Mouse (Mus musculus): ENCODE data around the gene Hps5. TPM values are rescaled to one million over a fixed set of nuclear protein-coding genes. Genes with fewer than 3 reads are reported as not detected.

Gene Hps5
- polyA plus RNA-seq, 1 experiment from 2014 or later = 22.7 TPM

DNA sequence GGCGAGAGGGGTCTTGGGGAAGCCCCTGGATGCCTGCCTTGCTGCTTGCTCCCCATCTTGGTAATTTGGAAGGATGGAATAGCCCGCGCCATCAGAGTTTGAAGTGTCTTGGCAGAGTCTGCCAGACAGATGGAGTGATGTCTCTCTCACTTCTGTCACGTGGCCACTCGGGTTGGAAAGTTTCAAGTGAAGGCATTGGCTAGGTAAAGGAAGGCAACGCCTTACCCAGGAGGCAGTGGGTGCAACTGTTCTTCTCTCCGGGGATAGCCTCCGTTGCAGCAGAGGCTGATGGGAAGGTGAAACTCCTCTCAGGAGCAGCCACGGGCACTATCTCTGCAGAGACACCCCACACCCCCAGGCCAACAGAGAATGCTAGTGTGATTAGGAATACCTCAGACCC lies 75.4 kb downstream of the Hps5 start:
- Histone ChIP-seq H3K4me3 (no peak overlapping the region), H3K9me3 (no peaks in the 10 kb centered on the region), H3K27ac (no peak overlapping the region), H3K9ac (no peak overlapping the region), H3K4me2 (replicated peaks) (no peak overlapping the region), H3K4me1 (no peaks in the 10 kb centered on the region), H3K27me3 (replicated peaks) (no peaks in the 10 kb centered on the region), H3K36me3 (no peaks in the 10 kb centered on the region)
- 85% methylated on average over 9 of the region's 9 CpGs for WGBS
- ATAC-seq (ENCODE audit: low FRiP score, low read depth) = no peak

DNA sequence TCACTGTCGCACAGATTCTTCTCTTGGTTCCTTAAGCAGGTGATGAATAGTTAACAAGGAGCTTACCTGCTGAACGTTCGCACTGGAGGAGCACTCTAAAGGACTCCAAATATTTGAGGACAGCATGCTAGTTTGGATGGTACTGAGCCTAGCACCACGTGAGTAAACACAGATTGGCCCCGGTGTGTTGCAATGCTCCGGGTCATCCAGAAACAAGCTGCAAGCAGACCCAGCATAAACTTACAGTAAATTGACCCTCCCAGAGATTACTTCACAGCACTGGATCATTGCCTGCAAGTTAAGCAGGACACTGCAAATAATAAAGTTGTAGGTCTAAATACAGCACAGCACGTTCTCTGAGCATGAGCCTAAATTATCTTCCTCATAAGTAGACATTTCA lies 76.3 kb downstream of the Hps5 start:
- no peak overlapping the region for H3K9ac ChIP-seq
- H3K4me1 ChIP-seq = no peaks in the 10 kb centered on the region
- no peaks in the 10 kb centered on the region for H3K27me3 ChIP-seq (replicated peaks)
- no peak for ATAC-seq (ENCODE audit: low FRiP score, low read depth)
- H3K36me3 ChIP-seq = no peaks in the 10 kb centered on the region
- WGBS = 87% methylated on average over 7 of the region's 7 CpGs
- H3K4me2 ChIP-seq (replicated peaks) = no peak overlapping the region
- no peak overlapping the region for H3K27ac ChIP-seq
- no peaks in the 10 kb centered on the region for H3K9me3 ChIP-seq
- H3K4me3 ChIP-seq = no peak overlapping the region

DNA sequence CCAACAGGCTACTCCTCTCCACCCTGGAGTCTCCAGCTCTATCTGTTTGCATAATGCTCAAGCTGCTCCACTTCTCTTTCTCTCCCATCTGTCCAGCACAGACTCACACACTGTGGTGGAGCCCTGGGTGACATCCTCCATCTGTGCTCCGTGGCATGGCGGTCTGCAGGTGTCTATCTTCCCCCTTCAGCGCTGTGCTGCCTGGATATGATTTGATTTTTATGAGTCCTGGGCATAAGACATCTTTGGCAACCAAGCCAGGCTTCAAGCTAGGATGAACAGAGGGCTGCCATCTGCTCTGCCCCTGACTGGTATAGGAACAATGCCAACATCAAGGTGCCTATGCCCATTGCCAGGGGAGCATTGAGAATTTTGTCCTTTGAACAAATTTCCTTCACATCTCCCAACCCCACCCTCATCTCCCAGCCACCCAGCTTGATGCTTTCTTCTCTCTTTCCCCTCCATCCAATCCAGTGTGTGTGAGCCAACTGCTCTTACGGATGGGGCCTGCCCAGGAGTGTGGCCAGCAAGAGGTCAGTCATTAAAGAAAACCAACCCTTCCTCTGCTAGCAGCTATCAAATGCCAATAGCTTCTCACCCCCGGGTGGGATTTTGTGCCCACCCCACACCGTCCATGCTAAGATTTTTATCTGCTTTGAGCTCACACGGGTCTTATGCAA lies 77.1 kb downstream of the Hps5 start:
- H3K36me3 ChIP-seq = no peaks in the 10 kb centered on the region
- H3K27me3 ChIP-seq (replicated peaks) = no peaks in the 10 kb centered on the region
- H3K9ac ChIP-seq = no peak overlapping the region
- no peak overlapping the region for H3K27ac ChIP-seq
- no peaks in the 10 kb centered on the region; the same call in 1 of the 2 replicates for H3K4me1 ChIP-seq
- no peaks in the 10 kb centered on the region for H3K9me3 ChIP-seq
- H3K4me3 ChIP-seq = no peak overlapping the region
- H3K4me2 ChIP-seq (replicated peaks) = no peak overlapping the region
- ATAC-seq (ENCODE audit: low FRiP score, low read depth) = no peak
- WGBS = 88% methylated on average over 7 of the region's 7 CpGs

DNA sequence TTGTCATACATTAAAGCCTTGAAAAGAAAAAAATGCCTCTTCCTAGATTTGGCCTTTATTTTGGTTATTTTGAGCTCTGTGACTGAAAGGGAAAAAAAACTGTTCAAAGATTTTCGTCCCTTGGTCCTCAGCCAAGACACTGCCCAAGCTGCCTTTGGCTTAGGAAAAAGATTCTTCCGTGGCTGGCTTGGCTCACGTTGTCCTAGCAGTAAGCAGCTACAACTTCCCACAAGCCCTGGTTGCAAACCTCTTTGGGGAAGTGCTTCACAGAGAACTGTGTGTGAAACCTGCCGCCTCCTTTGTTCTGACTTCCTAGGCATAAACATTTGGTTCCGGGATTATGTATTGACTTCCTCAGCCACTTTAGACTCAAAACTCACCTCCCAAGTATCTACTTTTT lies 79.0 kb downstream of the Hps5 start:
- Histone ChIP-seq H3K9ac (no peak overlapping the region), H3K4me3 (no peak overlapping the region), H3K27me3 (replicated peaks) (no peaks in the 10 kb centered on the region), H3K4me1 (no peaks in the 10 kb centered on the region; the same call in 1 of the 2 replicates), H3K36me3 (no peaks in the 10 kb centered on the region), H3K27ac (no peak overlapping the region), H3K9me3 (no peaks in the 10 kb centered on the region), H3K4me2 (replicated peaks) (no peak overlapping the region)
- 63% methylated on average over 5 of the region's 5 CpGs for WGBS
- no peak for ATAC-seq (ENCODE audit: low FRiP score, low read depth)

DNA sequence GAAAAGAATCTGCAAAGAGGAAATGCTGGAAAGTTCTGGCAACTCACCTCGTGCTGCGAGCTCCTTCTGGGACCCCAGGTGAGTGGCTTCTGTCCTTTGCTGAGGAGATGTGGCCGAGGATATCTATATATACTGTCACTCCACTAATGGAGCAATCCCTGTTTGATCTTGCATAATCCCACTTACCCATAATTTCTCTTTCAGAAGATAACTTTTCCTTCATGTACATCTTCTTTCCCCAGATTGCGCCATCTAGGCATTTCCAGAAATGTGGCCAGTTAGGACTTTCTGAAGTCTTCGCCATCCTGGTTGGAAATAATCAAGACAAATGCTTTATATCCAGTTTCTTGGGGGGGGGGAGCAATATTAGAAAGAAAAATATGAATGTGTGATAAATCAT lies 80.3 kb downstream of the Hps5 start, which contains the start of gene Saa3:
TSS of gene Saa3 (minus strand) at position 101 of the 400 bp plus-strand sequence.
- Histone ChIP-seq H3K36me3 (no peaks in the 10 kb centered on the region), H3K4me2 (replicated peaks) (no peak within 1 kb of the TSS), H3K27me3 (replicated peaks) (no peaks in the 10 kb centered on the region), H3K9ac (no peak within 1 kb of the TSS), H3K9me3 (no peaks in the 10 kb centered on the region), H3K4me1 (no peaks in the 10 kb centered on the region; the same call in 1 of the 2 replicates), H3K4me3 (no peak within 1 kb of the TSS), H3K27ac (no peak within 1 kb of the TSS)
- WGBS = 92% methylated on average over 5 of the region's 5 CpGs
- no peak for ATAC-seq (ENCODE audit: low FRiP score, low read depth)

DNA sequence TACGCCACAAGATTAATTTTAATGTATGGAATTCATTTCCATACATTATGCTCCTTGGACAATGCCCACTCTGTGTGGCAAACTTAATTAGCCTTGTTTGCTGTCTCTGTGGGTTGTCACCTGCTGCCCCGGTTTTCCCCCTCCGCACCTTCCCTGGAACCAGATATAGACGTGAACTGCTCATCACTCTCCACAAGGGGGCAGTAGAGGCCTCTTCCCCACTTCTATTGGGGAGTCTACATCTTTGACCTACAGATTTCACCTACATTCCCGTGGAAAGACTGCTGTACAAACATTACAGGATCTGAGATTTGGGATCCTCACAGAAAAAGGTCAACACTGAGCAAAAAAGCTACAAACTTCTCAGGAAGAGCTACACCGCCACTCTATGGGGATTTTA lies 81.3 kb downstream of the Hps5 start:
- no peak for ATAC-seq (ENCODE audit: low FRiP score, low read depth)
- Histone ChIP-seq H3K27ac (no peak overlapping the region), H3K9me3 (no peaks in the 10 kb centered on the region), H3K9ac (no peak overlapping the region), H3K4me1 (peaks cover 2% of the 10 kb centered on the region; the same call in 1 of the 2 replicates), H3K27me3 (replicated peaks) (no peaks in the 10 kb centered on the region), H3K4me3 (no peak overlapping the region), H3K36me3 (no peaks in the 10 kb centered on the region), H3K4me2 (replicated peaks) (no peak overlapping the region)
- 32% methylated on average over 6 of the region's 6 CpGs for WGBS

DNA sequence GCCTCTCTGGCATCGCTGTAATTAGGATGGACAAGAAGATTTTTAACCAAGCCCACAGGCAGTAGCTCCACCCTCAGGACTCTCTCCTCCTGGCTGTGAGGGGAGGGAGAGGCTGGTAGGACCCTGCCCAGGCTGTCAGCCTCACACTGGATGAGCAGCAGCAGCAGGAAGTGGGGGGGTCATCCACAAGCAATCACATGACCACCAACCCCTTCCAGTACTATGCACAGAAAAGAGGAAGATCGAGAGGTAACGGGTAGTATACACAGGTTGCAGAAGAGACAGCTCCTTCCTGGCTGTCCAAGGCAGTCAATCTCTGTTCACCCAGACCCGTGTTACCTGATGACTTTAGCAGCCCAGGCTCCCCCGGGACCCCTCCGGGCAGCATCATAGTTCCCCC lies 83.6 kb downstream of the Hps5 start:
- Histone ChIP-seq H3K36me3 (peaks cover 9% of the 10 kb centered on the region), H3K27ac (no peak overlapping the region), H3K4me3 (no peak overlapping the region), H3K4me1 (peaks cover 6% of the 10 kb centered on the region; the same call in 1 of the 2 replicates), H3K9me3 (no peaks in the 10 kb centered on the region), H3K9ac (no peak overlapping the region), H3K4me2 (replicated peaks) (no peak overlapping the region), H3K27me3 (replicated peaks) (no peaks in the 10 kb centered on the region)
- 75% methylated on average over 6 of the region's 6 CpGs for WGBS
- ATAC-seq (ENCODE audit: low FRiP score, low read depth) = no peak

Other genes starting within 250 kb of the Hps5 start
- 21.1 and 24.4 TPM in 2 replicates for gene Sergef, start 156.3 kb downstream of the Hps5 start, polyA plus RNA-seq (2016; fragmentation: Nextera tagmentation; extraction: Ambion mirVana)
- gene Tph1, start 123.5 kb downstream of the Hps5 start, polyA plus RNA-seq (2016; fragmentation: Nextera tagmentation; extraction: Ambion mirVana) = 0.93 and 1.7 TPM in 2 replicates
- 24.3 and 26.1 TPM in 2 replicates for gene Saal1, start 85.4 kb downstream of the Hps5 start, polyA plus RNA-seq (2016; fragmentation: Nextera tagmentation; extraction: Ambion mirVana)
- gene Saa3, start 80.4 kb downstream of the Hps5 start, polyA plus RNA-seq (2016; fragmentation: Nextera tagmentation; extraction: Ambion mirVana) = 0.47 TPM in 1 of 2 replicates, not detected in the other
- not detected in 2 replicates for gene Saa4, start 63.5 kb downstream of the Hps5 start, polyA plus RNA-seq (2016; fragmentation: Nextera tagmentation; extraction: Ambion mirVana)
- gene Saa1, start 53.1 kb downstream of the Hps5 start, polyA plus RNA-seq (2016; fragmentation: Nextera tagmentation; extraction: Ambion mirVana) = 1.5 and 1.6 TPM in 2 replicates
- gene Saa2, start 44.3 kb downstream of the Hps5 start, polyA plus RNA-seq (2016; fragmentation: Nextera tagmentation; extraction: Ambion mirVana) = 0.74 TPM in 1 of 2 replicates, not detected in the other
- gene Gtf2h1, start within 50 bp of the Hps5 start, polyA plus RNA-seq (2016; fragmentation: Nextera tagmentation; extraction: Ambion mirVana) = 46.4 and 48.1 TPM in 2 replicates
- 847 and 930 TPM in 2 replicates for gene Ldha, start 45.4 kb upstream of the Hps5 start, polyA plus RNA-seq (2016; fragmentation: Nextera tagmentation; extraction: Ambion mirVana)
- gene Ldhc, start 65.1 kb upstream of the Hps5 start, polyA plus RNA-seq (2016; fragmentation: Nextera tagmentation; extraction: Ambion mirVana) = 0.26 TPM in 1 of 2 replicates, not detected in the other
- gene Tsg101, start 123.9 kb upstream of the Hps5 start, polyA plus RNA-seq (2016; fragmentation: Nextera tagmentation; extraction: Ambion mirVana) = 338 and 348 TPM in 2 replicates
- gene Uevld, start 162.5 kb upstream of the Hps5 start, polyA plus RNA-seq (2016; fragmentation: Nextera tagmentation; extraction: Ambion mirVana) = 7.3 and 7.9 TPM in 2 replicates
- not detected in 2 replicates for gene Gm9999, start 187.5 kb upstream of the Hps5 start, polyA plus RNA-seq (2016; fragmentation: Nextera tagmentation; extraction: Ambion mirVana)
- 11.2 and 13.0 TPM in 2 replicates for gene Spty2d1, start 212.3 kb upstream of the Hps5 start, polyA plus RNA-seq (2016; fragmentation: Nextera tagmentation; extraction: Ambion mirVana)

Measured in neural tube, embryonic 12.5 days (tissue).